Mouse (Mus musculus) kidney, embryonic 16.5 days (tissue): ENCODE data around the gene Gm20388. TPM values are rescaled to one million over a fixed set of nuclear protein-coding genes. Genes with fewer than 3 reads are reported as not detected.
A peak's percentile ranks its signal among the peaks of the same experiment; 100 is the strongest.

Experiments used
- ATAC-seq: fragments of 200-750 bp; cut with Nextera tagmentation; 2 replicates; pipeline ENCODE4 v1.8.0; 2017; ENCODE audit warnings: moderate TSS enrichment; ENCODE audit not compliant: low FRiP score, low TSS enrichment
- H3K27ac ChIP-seq: fragments of 300-500 bp; sonication (generic); 2 replicates; pipeline ENCODE4 v1.5.1; 2014; ENCODE audit warnings: low read length
- H3K27me3 ChIP-seq: fragments of 300-500 bp; sonication (generic); 2 replicates; pipeline ENCODE4 v1.6.1; 2014; ENCODE audit warnings: low read length, control low read depth, mixed read lengths; ENCODE audit not compliant: insufficient read depth
- H3K36me3 ChIP-seq: fragments of 300-500 bp; sonication (generic); 2 replicates; pipeline ENCODE4 v1.6.1; 2014; ENCODE audit warnings: low read length, control low read depth, mixed read lengths; ENCODE audit not compliant: insufficient read depth
- H3K4me1 ChIP-seq: fragments of 300-500 bp; sonication (generic); 2 replicates; pipeline ENCODE4 v1.6.1; 2014; ENCODE audit warnings: low read length, control low read depth, mixed read lengths; ENCODE audit not compliant: insufficient read depth
- H3K4me2 ChIP-seq: fragments of 300-500 bp; sonication (generic); replicated peaks from 2 replicates; pipeline ENCODE4 v1.6.1; 2014; ENCODE audit warnings: low read depth, low read length
- H3K4me3 ChIP-seq: fragments of 300-500 bp; sonication (generic); 2 replicates; pipeline ENCODE4 v1.5.1; 2014; ENCODE audit warnings: mild to moderate bottlenecking, low read length
- H3K9ac ChIP-seq: fragments of 300-500 bp; sonication (generic); replicated peaks from 2 replicates; pipeline ENCODE4 v1.6.1; 2014; ENCODE audit warnings: low read length
- H3K9me3 ChIP-seq: fragments of 300-500 bp; sonication (generic); 2 replicates; pipeline ENCODE4 v1.6.1; 2016; ENCODE audit warnings: low read length, control low read depth
- WGBS: fragments of 180-500 bp; shearing (Covaris S2); extraction: QIAGEN DNeasy Blood & Tissue Kit; methylation state at CpG from one replicate; pipeline ENCODE4 v1.1.7; 2014; 5-methylcytosine and 5-hydroxymethylcytosine counted together
- polyA plus RNA-seq: library from polyadenylated mRNA; unstranded; fragments of >200 nt; fragmentation: Nextera tagmentation; extraction: Ambion mirVana; gene quantifications from 2 replicates; pipeline ENCODE4 v1.2.1, GENCODE M21; 2015

Gene Gm20388
- polyA plus RNA-seq, 1 experiment from 2014 or later, result 7.7 TPM

DNA sequence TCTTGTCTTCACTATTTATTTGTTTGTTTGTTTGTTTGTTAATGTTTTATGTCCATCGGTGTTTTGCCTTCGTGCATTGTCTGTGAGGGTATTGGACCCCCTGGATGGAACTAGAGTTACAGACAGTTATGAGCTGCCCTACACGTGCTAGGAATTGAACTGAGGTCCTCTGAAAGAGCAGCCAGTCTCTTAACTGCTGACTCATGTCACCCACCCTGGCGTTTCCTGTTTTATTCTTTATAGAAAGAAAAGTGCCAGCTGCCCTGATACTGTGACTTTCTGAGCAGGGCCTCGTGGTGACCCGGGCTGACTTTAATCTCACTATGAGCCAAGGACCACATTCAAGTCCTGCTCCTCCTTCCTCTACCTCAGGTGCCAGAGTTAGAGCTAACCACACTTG lies 2504.9 kb downstream of the Gm20388 start:
- Histone ChIP-seq H3K27me3 (no peaks in the 10 kb centered on the region), H3K9me3 (no peaks in the 10 kb centered on the region), H3K9ac (no peak overlapping the region), H3K4me3 (no peak overlapping the region), H3K27ac (no peak overlapping the region), H3K4me1 (no peaks in the 10 kb centered on the region), H3K36me3 (peaks cover 81% of the 10 kb centered on the region), H3K4me2 (no peak overlapping the region)
- no peak for ATAC-seq
- WGBS, result 83% methylated on average over 6 of the region's 6 CpGs

GRCm38 (mm10) chr8:122419881-122420555 lies 2509.4 kb downstream of the Gm20388 start:
- Histone ChIP-seq H3K4me1 (peaks cover 13% of the 10 kb centered on the region), H3K4me3 (no peak overlapping the region), H3K27me3 (no peaks in the 10 kb centered on the region), H3K36me3 (peaks cover 36% of the 10 kb centered on the region), H3K9ac (0 out of 2 replicates have a peak overlapping the region, but pooled peaks have one; percentile 6), H3K27ac (no peak overlapping the region), H3K9me3 (no peaks in the 10 kb centered on the region), H3K4me2 (no peak overlapping the region)
- WGBS, result 70% methylated on average over 9 of the region's 9 CpGs
- no peak for ATAC-seq

GRCm38 (mm10) chr8:122421376-122422070 lies 2510.9 kb downstream of the Gm20388 start, which contains the start of gene Il17c:
Gene Il17c (plus strand): TSS chr8:122422020.
- no peak within 1 kb of the TSS for H3K9ac ChIP-seq
- WGBS, result 70% methylated on average over 14 of the region's 14 CpGs
- no peak for ATAC-seq
- no peak within 1 kb of the TSS for H3K4me2 ChIP-seq
- H3K27ac ChIP-seq, result no peak within 1 kb of the TSS
- no peak within 1 kb of the TSS for H3K4me3 ChIP-seq
- peaks cover 13% of the 10 kb centered on the region for H3K4me1 ChIP-seq
- no peaks in the 10 kb centered on the region for H3K9me3 ChIP-seq
- H3K27me3 ChIP-seq, result no peaks in the 10 kb centered on the region
- H3K36me3 ChIP-seq, result peaks cover 29% of the 10 kb centered on the region

- no peak for ATAC-seq
- H3K4me3 ChIP-seq, result no peak overlapping the region
- H3K27me3 ChIP-seq, result no peaks in the 10 kb centered on the region
- no peak overlapping the region for H3K27ac ChIP-seq
- peaks cover 14% of the 10 kb centered on the region; the same call in 1 of the 2 replicates for H3K36me3 ChIP-seq
- H3K4me2 ChIP-seq, result no peak overlapping the region
- H3K9ac ChIP-seq, result no peak overlapping the region
- 86% methylated on average over 24 of the region's 24 CpGs for WGBS
- no peaks in the 10 kb centered on the region for H3K9me3 ChIP-seq
- peaks cover 13% of the 10 kb centered on the region for H3K4me1 ChIP-seq
Observed at GRCm38 (mm10) chr8:122423217-122423616, 2512.6 kb downstream of the Gm20388 start.

DNA sequence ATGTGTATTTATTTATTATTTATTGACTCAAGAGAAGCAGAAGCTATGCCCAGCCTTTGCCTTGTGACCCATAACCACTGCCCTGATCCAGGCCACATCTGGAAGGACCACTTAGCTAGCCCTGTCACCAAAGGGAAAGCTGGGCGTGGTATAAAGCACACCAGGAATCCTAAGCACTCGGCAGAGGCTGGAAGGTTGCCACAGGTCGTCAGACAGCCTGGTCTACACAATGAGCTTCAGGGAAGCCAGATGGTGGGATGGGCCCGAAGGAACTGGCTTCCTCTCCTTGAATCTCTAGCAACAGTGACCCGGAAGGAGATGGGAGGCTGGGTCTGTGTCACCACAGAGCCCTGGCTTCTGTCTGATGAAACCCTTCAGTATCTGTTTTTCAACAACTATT lies 2513.0 kb downstream of the Gm20388 start:
- Histone ChIP-seq H3K4me1 (peaks cover 13% of the 10 kb centered on the region), H3K36me3 (peaks cover 10% of the 10 kb centered on the region; the same call in 1 of the 2 replicates), H3K4me3 (no peak overlapping the region), H3K9me3 (no peaks in the 10 kb centered on the region), H3K27ac (no peak overlapping the region), H3K27me3 (no peaks in the 10 kb centered on the region), H3K9ac (no peak overlapping the region), H3K4me2 (no peak overlapping the region)
- 33% methylated on average over 5 of the region's 5 CpGs for WGBS
- ATAC-seq, result 0 out of 2 replicates have a peak, but pooled peaks have one; percentile 33

GRCm38 (mm10) chr8:122426145-122426544 lies 2515.5 kb downstream of the Gm20388 start:
- Histone ChIP-seq H3K9ac (no peak overlapping the region), H3K9me3 (no peaks in the 10 kb centered on the region), H3K27ac (no peak overlapping the region), H3K4me3 (no peak overlapping the region), H3K4me2 (no peak overlapping the region), H3K27me3 (no peaks in the 10 kb centered on the region), H3K4me1 (peaks cover 24% of the 10 kb centered on the region), H3K36me3 (peaks cover 7% of the 10 kb centered on the region; the same call in 1 of the 2 replicates)
- no peak for ATAC-seq
- 85% methylated on average over 9 of the region's 9 CpGs for WGBS

- H3K27me3 ChIP-seq, result no peaks in the 10 kb centered on the region
- no peak overlapping the region for H3K27ac ChIP-seq
- H3K4me3 ChIP-seq, result no peak overlapping the region
- WGBS, result 90% methylated on average over 7 of the region's 7 CpGs
- ATAC-seq, result no peak
- no peak overlapping the region for H3K4me2 ChIP-seq
- H3K9me3 ChIP-seq, result no peaks in the 10 kb centered on the region
- peaks cover 7% of the 10 kb centered on the region; the same call in 1 of the 2 replicates for H3K36me3 ChIP-seq
- no peak overlapping the region for H3K9ac ChIP-seq
- H3K4me1 ChIP-seq, result peaks cover 36% of the 10 kb centered on the region
Observed at GRCm38 (mm10) chr8:122427607-122428006, 2517.0 kb downstream of the Gm20388 start.

- H3K27me3 ChIP-seq, result no peaks in the 10 kb centered on the region
- H3K36me3 ChIP-seq, result peaks cover 7% of the 10 kb centered on the region; the same call in 1 of the 2 replicates
- no peak overlapping the region for H3K4me2 ChIP-seq
- H3K4me1 ChIP-seq, result peaks cover 41% of the 10 kb centered on the region
- 84% methylated on average over 9 of the region's 9 CpGs for WGBS
- no peaks in the 10 kb centered on the region for H3K9me3 ChIP-seq
- H3K4me3 ChIP-seq, result no peak overlapping the region
- ATAC-seq, result no peak
- H3K9ac ChIP-seq, result no peak overlapping the region
- H3K27ac ChIP-seq, result no peak overlapping the region
Observed at GRCm38 (mm10) chr8:122428163-122428562, 2517.5 kb downstream of the Gm20388 start.

DNA sequence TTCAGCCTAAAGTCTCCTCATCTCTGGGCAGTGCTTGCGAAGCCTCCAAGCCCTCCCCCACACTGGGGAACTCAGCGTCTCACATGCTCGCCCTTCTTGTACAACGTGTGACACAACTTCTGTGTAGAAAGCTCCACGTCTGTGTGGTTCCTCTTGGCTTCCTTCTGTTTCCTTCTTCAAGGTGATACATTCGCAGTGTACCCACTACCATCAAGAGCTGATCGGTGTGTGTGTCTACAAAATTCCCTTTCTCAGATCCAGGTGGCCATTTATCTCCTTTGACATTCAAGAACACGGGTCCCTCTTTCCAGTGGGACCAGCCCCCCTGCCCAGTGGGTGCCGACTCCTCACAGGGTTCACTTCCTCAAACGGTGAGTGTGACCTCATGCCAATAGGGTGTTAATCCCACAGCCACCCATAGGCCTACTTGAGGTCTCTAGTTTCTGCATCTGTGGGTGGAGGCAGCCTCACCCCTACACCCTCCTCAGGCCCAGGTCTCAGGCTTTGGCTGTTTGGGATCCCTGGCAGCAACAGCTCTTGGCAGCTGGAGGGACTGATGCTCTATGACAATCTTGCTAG lies 2519.5 kb downstream of the Gm20388 start:
- Histone ChIP-seq H3K36me3 (peaks cover 9% of the 10 kb centered on the region; the same call in 1 of the 2 replicates), H3K9ac (peak overlapping the region; percentile 5; the same call in 1 of the 2 replicates), H3K27me3 (no peaks in the 10 kb centered on the region), H3K27ac (peak overlapping the region; percentile 83), H3K4me3 (no peak overlapping the region), H3K4me2 (peak overlapping the region; percentile 21), H3K4me1 (peaks cover 30% of the 10 kb centered on the region), H3K9me3 (no peaks in the 10 kb centered on the region)
- 68% methylated on average over 10 of the region's 10 CpGs for WGBS
- ATAC-seq, result no peak
